Mouse (Mus musculus): Measurements from ENCODE around the gene Nlrp6. TPM values are rescaled to one million over a fixed set of nuclear protein-coding genes. Genes with fewer than 3 reads are reported as not detected.

The Nlrp6 gene
- polyA plus RNA-seq, 2 experiments: 2.6 to 6.3 TPM

DNA sequence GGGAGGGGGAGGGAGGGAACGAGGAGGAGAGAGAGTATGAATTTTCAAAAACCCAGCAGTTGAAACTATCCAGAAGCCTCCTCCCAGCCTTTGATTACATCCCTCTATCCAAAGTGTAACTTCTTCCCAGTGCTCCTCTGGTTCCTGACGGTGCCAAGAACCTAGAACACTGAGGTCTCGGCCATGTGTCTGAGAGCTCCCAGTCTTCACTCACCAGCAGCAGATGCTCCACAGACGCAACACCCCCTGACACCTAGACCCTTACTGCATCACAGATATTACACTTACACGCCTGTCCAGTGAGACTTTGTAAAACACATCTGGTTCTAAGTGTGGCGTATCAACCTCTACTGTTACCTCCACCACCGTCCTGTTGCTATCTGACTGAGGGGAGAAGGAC lies 31.7 kb downstream of the Nlrp6 start:
- Histone ChIP-seq H3K27ac (no peak overlapping the region), H3K9ac (replicated peaks) (no peak overlapping the region), H3K9me3 (ENCODE audit: control insufficient read depth, low read length) (no peaks in the 10 kb centered on the region), H3K27me3 (ENCODE audit: control insufficient read depth, insufficient read depth, low read length) (no peaks in the 10 kb centered on the region), H3K36me3 (replicated peaks; ENCODE audit: control insufficient read depth, insufficient read depth, low read depth) (no peaks in the 10 kb centered on the region), H3K4me3 (ENCODE audit: insufficient read depth in 1 of 2, low read depth in 2 of 2, low read length in 2 of 2) (no peak overlapping the region), H3K4me2 (ENCODE audit: low read depth) (no peak overlapping the region), H3K4me1 (replicated peaks; ENCODE audit: control insufficient read depth in 2 of 2, insufficient read depth in 2 of 2, low read length in 1 of 2) (peaks cover 3 to 19% of the 10 kb centered on the region in 2 experiments; a peak in 3 of 4 replicates)
- DNase-seq (ENCODE audit: low read depth in 3 of 3, low spot score in 3 of 3): no peak
- WGBS (ENCODE audit: insufficient replicate concordance): 65% methylated on average over 7 of the region's 7 CpGs
- ATAC-seq (ENCODE audit: insufficient read depth): no peak
- TF ChIP-seq EP300 (IDR thresholded peaks at IDR 0.05; ENCODE audit: low read depth) (no peak), CTCF (IDR thresholded peaks at IDR 0.05; ENCODE audit: low read depth) (no peak)

DNA sequence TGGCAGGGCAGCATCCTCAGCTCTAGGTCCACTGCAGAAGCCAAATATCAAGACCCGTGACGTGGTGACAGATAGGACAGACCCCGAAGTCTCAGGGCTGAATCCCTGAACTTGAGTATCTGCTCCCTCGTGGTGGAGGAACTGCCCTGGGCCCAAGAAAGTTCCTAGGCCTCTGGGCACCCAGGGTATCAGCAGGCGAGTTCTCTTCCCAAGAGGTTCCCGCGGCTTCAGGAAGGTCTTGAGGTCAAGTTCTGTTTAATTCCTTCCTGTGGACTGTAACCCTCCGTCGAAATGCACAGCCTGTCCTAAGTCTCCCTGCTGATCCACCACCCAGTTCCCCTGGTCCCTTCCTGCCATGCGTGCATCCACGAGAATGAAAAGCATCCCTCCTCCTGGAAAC lies 32.4 kb downstream of the Nlrp6 start:
- TF ChIP-seq EP300 (IDR thresholded peaks at IDR 0.05; ENCODE audit: low read depth) (no peak), CTCF (IDR thresholded peaks at IDR 0.05; ENCODE audit: low read depth) (no peak)
- H3K27ac ChIP-seq: no peak overlapping the region
- no peaks in the 10 kb centered on the region for H3K27me3 ChIP-seq (ENCODE audit: control insufficient read depth, insufficient read depth, low read length)
- no peaks in the 10 kb centered on the region for H3K36me3 ChIP-seq (replicated peaks; ENCODE audit: control insufficient read depth, insufficient read depth, low read depth)
- ATAC-seq (ENCODE audit: insufficient read depth) (no peak), DNase-seq (ENCODE audit: low read depth in 3 of 3, low spot score in 3 of 3) (no peak)
- H3K9me3 ChIP-seq (ENCODE audit: control insufficient read depth, low read length): no peaks in the 10 kb centered on the region
- WGBS (ENCODE audit: insufficient replicate concordance): 49% methylated on average over 11 of the region's 11 CpGs
- H3K4me2 ChIP-seq (ENCODE audit: low read depth): peak overlapping the region; percentile 63; the same call in 1 of the 2 replicates
- no peak overlapping the region for H3K4me3 ChIP-seq (ENCODE audit: insufficient read depth in 1 of 2, low read depth in 2 of 2, low read length in 2 of 2)
- peaks cover 3 to 18% of the 10 kb centered on the region in 2 experiments; a peak in 3 of 4 replicates for H3K4me1 ChIP-seq (replicated peaks; ENCODE audit: control insufficient read depth in 2 of 2, insufficient read depth in 2 of 2, low read length in 1 of 2)
- H3K9ac ChIP-seq (replicated peaks): no peak overlapping the region

GRCm38 (mm10) chr7:140953800-140954732 lies 33.4 kb downstream of the Nlrp6 start:
- Histone ChIP-seq H3K4me2 (ENCODE audit: low read depth) (peak overlapping the region; percentile 63), H3K4me1 (replicated peaks; ENCODE audit: control insufficient read depth in 2 of 2, insufficient read depth in 2 of 2, low read length in 1 of 2) (peaks cover 3 to 15% of the 10 kb centered on the region in 2 experiments; a peak in 3 of 4 replicates), H3K27me3 (ENCODE audit: control insufficient read depth, insufficient read depth, low read length) (no peaks in the 10 kb centered on the region), H3K9me3 (ENCODE audit: control insufficient read depth, low read length) (no peaks in the 10 kb centered on the region), H3K4me3 (ENCODE audit: insufficient read depth in 1 of 2, low read depth in 2 of 2, low read length in 2 of 2) (peak overlapping the region; percentile 43 to 51), H3K36me3 (replicated peaks; ENCODE audit: control insufficient read depth, insufficient read depth, low read depth) (no peaks in the 10 kb centered on the region), H3K27ac (no peak overlapping the region), H3K9ac (replicated peaks) (no peak overlapping the region)
- ATAC-seq (ENCODE audit: insufficient read depth): no peak
- 27% methylated on average over 15 of the region's 15 CpGs for WGBS (ENCODE audit: insufficient replicate concordance)
- DNase-seq (ENCODE audit: low read depth in 3 of 3, low spot score in 3 of 3): no peak
- no peak for TF ChIP-seq EP300 (IDR thresholded peaks at IDR 0.05; ENCODE audit: low read depth)
- TF ChIP-seq CTCF (IDR thresholded peaks at IDR 0.05; ENCODE audit: low read depth): no peak

- ATAC-seq (ENCODE audit: insufficient read depth) (no peak), DNase-seq (ENCODE audit: low read depth in 3 of 3, low spot score in 3 of 3) (no peak)
- Histone ChIP-seq H3K36me3 (replicated peaks; ENCODE audit: control insufficient read depth, insufficient read depth, low read depth) (no peaks in the 10 kb centered on the region), H3K4me1 (replicated peaks; ENCODE audit: control insufficient read depth in 2 of 2, insufficient read depth in 2 of 2, low read length in 1 of 2) (peaks cover 3 to 16% of the 10 kb centered on the region in 2 experiments; a peak in 3 of 4 replicates), H3K4me3 (ENCODE audit: insufficient read depth in 1 of 2, low read depth in 2 of 2, low read length in 2 of 2) (peak overlapping the region; percentile 51 to 86), H3K9ac (replicated peaks) (no peak overlapping the region), H3K9me3 (ENCODE audit: control insufficient read depth, low read length) (no peaks in the 10 kb centered on the region), H3K4me2 (ENCODE audit: low read depth) (peak overlapping the region; percentile 63), H3K27me3 (ENCODE audit: control insufficient read depth, insufficient read depth, low read length) (no peaks in the 10 kb centered on the region), H3K27ac (no peak overlapping the region)
- no peak for TF ChIP-seq EP300 (IDR thresholded peaks at IDR 0.05; ENCODE audit: low read depth)
- no peak for TF ChIP-seq CTCF (IDR thresholded peaks at IDR 0.05; ENCODE audit: low read depth)
- WGBS (ENCODE audit: insufficient replicate concordance): 4% methylated on average over 9 of the region's 9 CpGs
Measured at GRCm38 (mm10) chr7:140954733-140955071, 34.0 kb downstream of the Nlrp6 start.

GRCm38 (mm10) chr7:140955342-140955741 lies 34.6 kb downstream of the Nlrp6 start:
- Histone ChIP-seq H3K36me3 (replicated peaks; ENCODE audit: control insufficient read depth, insufficient read depth, low read depth) (no peaks in the 10 kb centered on the region), H3K4me2 (ENCODE audit: low read depth) (peak overlapping the region; percentile 63), H3K4me3 (ENCODE audit: insufficient read depth in 1 of 2, low read depth in 2 of 2, low read length in 2 of 2) (peak overlapping the region; percentile 51 to 86), H3K9me3 (ENCODE audit: control insufficient read depth, low read length) (no peaks in the 10 kb centered on the region), H3K4me1 (replicated peaks; ENCODE audit: control insufficient read depth in 2 of 2, insufficient read depth in 2 of 2, low read length in 1 of 2) (peaks cover 3 to 16% of the 10 kb centered on the region in 2 experiments; a peak in 3 of 4 replicates), H3K27ac (peak overlapping the region; percentile 14; the same call in 1 of the 2 replicates), H3K27me3 (ENCODE audit: control insufficient read depth, insufficient read depth, low read length) (no peaks in the 10 kb centered on the region), H3K9ac (replicated peaks) (no peak overlapping the region; the same call in none of the 2 replicates)
- TF ChIP-seq CTCF (IDR thresholded peaks at IDR 0.05; ENCODE audit: low read depth) (no peak), EP300 (IDR thresholded peaks at IDR 0.05; ENCODE audit: low read depth) (no peak)
- DNase-seq (ENCODE audit: low read depth in 3 of 3, low spot score in 3 of 3): no peak
- 4% methylated on average over 17 of the region's 17 CpGs for WGBS (ENCODE audit: insufficient replicate concordance)
- ATAC-seq (ENCODE audit: insufficient read depth): peak; percentile 37

Measured in liver, embryonic 14.5 days (tissue).